In genomic region chr11:92405818-92406217, GRCm38 (mm10) we compare ENCODE assay signal across 9 mouse cellular contexts.
A peak's percentile ranks its signal among the peaks of the same experiment; 100 is the strongest.
DNase-seq lines count a peak whose midpoint lies in the region; TF ChIP-seq lines count a peak whose summit lies in the region.
"Had no signal": no experiment of that assay in that cellular context is flagged by ENCODE, and none has a peak within 500 bp of the region (broad histone marks: within the 10 kb centered on the region; RNA-seq: fewer than 3 reads in every experiment).

No protein-coding gene starts in this region.

- DNase-seq in left cerebral cortex, adult 18-20 months (ENCODE audit: low spot score in 2 of 2): peak; percentile 8 to 39
- DNase-seq in left cerebral cortex, adult 8-10 months (ENCODE audit: low spot score in 2 of 2): no peak
- DNase-seq in MEL (ENCODE audit: low read depth, low spot score): peak; percentile 27
- peak; percentile 48 for DNase-seq in adrenal gland, postnatal 10 days
- peak; percentile 16 for DNase-seq in forelimb bud, embryonic 11.5 days (ENCODE audit: low read depth, low spot score)
- peak; percentile 28 for DNase-seq in right cerebral cortex, postnatal 14 days
- no peak for DNase-seq in heart, postnatal 36 days

- TF ChIP-seq EP300 in MEL (IDR thresholded peaks at IDR 0.05; ENCODE audit: low read depth in 1 of 2, low read length in 2 of 2): no peak

- H3K4me3 ChIP-seq in MEL (ENCODE audit: control insufficient read depth in 1 of 2, insufficient read depth in 1 of 2, low read depth in 2 of 2, low read length in 2 of 2): no peak overlapping the region
- H3K4me3 ChIP-seq: embryonic facial prominence, embryonic 15.5 days; limb, embryonic 13.5 days had no signal

- no peak overlapping the region for H3K9ac ChIP-seq in MEL (ENCODE audit: control insufficient read depth, low read depth, low read length, poor library complexity, severe bottlenecking)
- H3K9ac ChIP-seq: embryonic facial prominence, embryonic 15.5 days; limb, embryonic 13.5 days had no signal

- TF ChIP-seq POLR2A in MEL (IDR thresholded peaks at IDR 0.05; ENCODE audit: control insufficient read depth in 1 of 2, insufficient read depth in 1 of 2, low read depth in 1 of 2, low read length in 2 of 2, poor library complexity in 1 of 2): no peak

- no peaks in the 10 kb centered on the region for H3K79me2 ChIP-seq in MEL (ENCODE audit: control insufficient read depth, insufficient read depth, low read length, poor library complexity)

- intact Hi-C loops in heart, postnatal 36 days (cut with DNase I): no loop called here

- no peaks in the 10 kb centered on the region for H3K4me1 ChIP-seq in MEL (ENCODE audit: control insufficient read depth in 1 of 2, insufficient read depth in 2 of 2, low read length in 2 of 2)
- H3K4me1 ChIP-seq: embryonic facial prominence, embryonic 15.5 days; limb, embryonic 13.5 days had no signal

- no peaks in the 10 kb centered on the region for H3K9me3 ChIP-seq in MEL (replicated peaks; ENCODE audit: insufficient read depth, low read length)
- H3K9me3 ChIP-seq: embryonic facial prominence, embryonic 15.5 days; limb, embryonic 13.5 days had no signal

- H3K27me3 ChIP-seq in MEL (ENCODE audit: control insufficient read depth in 1 of 2, insufficient read depth in 2 of 2, low read length in 2 of 2): no peaks in the 10 kb centered on the region
- H3K27me3 ChIP-seq: embryonic facial prominence, embryonic 15.5 days; limb, embryonic 13.5 days had no signal

- H3K36me3 ChIP-seq in MEL (ENCODE audit: control insufficient read depth in 1 of 2, insufficient read depth in 2 of 2, low read length in 2 of 2): no peaks in the 10 kb centered on the region
- H3K36me3 ChIP-seq: embryonic facial prominence, embryonic 15.5 days; limb, embryonic 13.5 days had no signal

- peak; percentile 35 for TF ChIP-seq RAD21 in MEL (IDR thresholded peaks at IDR 0.05; ENCODE audit: low read depth, low read length)

- no peak overlapping the region for H3K27ac ChIP-seq in MEL (ENCODE audit: control insufficient read depth, low read depth, low read length)
- H3K27ac ChIP-seq: embryonic facial prominence, embryonic 15.5 days; limb, embryonic 13.5 days had no signal

- peak; percentile 30 to 67 (median 56) for TF ChIP-seq CTCF in MEL (IDR thresholded peaks at IDR 0.05 in 2 of 3, conservative IDR thresholded peaks at IDR 0.05 in 1 of 3; ENCODE audit: control insufficient read depth in 1 of 3, insufficient read depth in 1 of 3, low read depth in 2 of 3, low read length in 3 of 3, poor library complexity in 1 of 3, severe bottlenecking in 1 of 3)

TF ChIP-seq in MEL, 35 proteins besides CTCF, POLR2A, EP300 and RAD21:
- TF ChIP-seq TAL1 (IDR thresholded peaks at IDR 0.05; ENCODE audit: low read length) (no peak), ZMIZ1 (IDR thresholded peaks at IDR 0.05; ENCODE audit: low read depth, low read length) (no peak), CHD1 (IDR thresholded peaks at IDR 0.05; ENCODE audit: low read depth, low read length) (no peak), E2F4 (IDR thresholded peaks at IDR 0.05; ENCODE audit: borderline replicate concordance, low read depth, low read length) (no peak), ETS1 (IDR thresholded peaks at IDR 0.05; ENCODE audit: low read depth, low read length) (no peak), GATA1 (IDR thresholded peaks at IDR 0.05; ENCODE audit: low read depth, low read length) (no peak), ZC3H11A (IDR thresholded peaks at IDR 0.05; ENCODE audit: low read depth, low read length) (0 out of 2 replicates have a peak, but pooled peaks have one; percentile 17), MAX (IDR thresholded peaks at IDR 0.05; ENCODE audit: low read length) (no peak), SMC3 (IDR thresholded peaks at IDR 0.05; ENCODE audit: low read depth, low read length) (peak; percentile 65)

Comparison
In these comparisons a context has a peak if more than half of its experiments do, and no peak if none do; other contexts are left out.
1. DNase-seq: peak in left cerebral cortex, adult 18-20 months (2 of 2), MEL (single experiment), adrenal gland, postnatal 10 days (single experiment), forelimb bud, embryonic 11.5 days (single experiment) and right cerebral cortex, postnatal 14 days (single experiment); none in left cerebral cortex, adult 8-10 months (0 of 2) and heart, postnatal 36 days (0 of 2).